Mouse (Mus musculus) liver, adult (tissue): Measurements from ENCODE around the gene Stab1.

Experiments used
- GATA4 ChIP-seq: IDR thresholded peaks from 2 replicates; pipeline ENCODE4 v1.6.1; 2014; ENCODE audit warnings: mild to moderate bottlenecking, low read length; ENCODE audit not compliant: insufficient replicate concordance

Stab1 gene

GRCm38 (mm10) chr14:31089918-31090317 lies 78.5 kb downstream of the Stab1 start:
- no peak for TF ChIP-seq GATA4
